Mouse (Mus musculus): ENCODE data around the gene Armcx1. TPM values are rescaled to one million over a fixed set of nuclear protein-coding genes. Genes with fewer than 3 reads are reported as not detected.
"Not testable (repeated sequence)": the region's sequence is repeated elsewhere in the genome, so short reads cannot be mapped to it uniquely, and the experiment has no call there.

The Armcx1 gene
- total RNA-seq, 2 experiments from 2014 or later = 2.8 to 3.6 TPM

DNA sequence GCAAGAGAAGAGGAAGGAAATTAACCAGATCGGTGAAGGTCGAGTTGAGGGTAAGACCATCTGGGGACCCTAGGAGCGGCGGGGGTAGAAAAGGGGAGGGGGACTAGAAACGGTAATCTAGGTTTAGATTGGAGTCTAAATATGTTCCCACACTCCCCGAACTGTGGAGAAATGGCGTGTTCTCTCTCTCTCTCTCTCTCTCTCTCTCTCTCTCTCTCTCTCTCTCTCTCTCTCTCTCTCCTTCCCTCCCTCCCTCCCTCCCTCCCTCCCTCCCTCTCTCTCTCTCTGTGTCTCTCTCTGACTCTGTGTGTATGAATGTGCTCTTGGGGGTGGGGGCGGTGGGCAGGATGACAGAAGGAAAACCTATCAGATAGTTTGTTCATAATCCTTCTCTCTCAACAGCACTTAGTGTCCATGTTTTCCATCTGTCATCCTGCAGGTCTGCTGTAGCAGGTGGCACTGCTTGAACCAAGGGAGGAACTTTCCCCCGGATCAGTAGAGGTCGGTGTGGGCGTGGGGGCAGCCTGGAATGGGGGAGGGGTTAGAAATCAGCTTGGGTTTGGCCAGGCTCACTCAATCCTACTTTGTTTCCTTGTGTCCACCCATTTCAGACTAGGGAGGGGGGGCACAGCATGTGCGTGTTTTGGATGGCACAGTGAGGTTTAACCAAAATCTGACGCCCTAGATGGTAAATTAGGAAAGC is 39.7 kb downstream of the Armcx1 start:
- no peak for DNase-seq

DNA sequence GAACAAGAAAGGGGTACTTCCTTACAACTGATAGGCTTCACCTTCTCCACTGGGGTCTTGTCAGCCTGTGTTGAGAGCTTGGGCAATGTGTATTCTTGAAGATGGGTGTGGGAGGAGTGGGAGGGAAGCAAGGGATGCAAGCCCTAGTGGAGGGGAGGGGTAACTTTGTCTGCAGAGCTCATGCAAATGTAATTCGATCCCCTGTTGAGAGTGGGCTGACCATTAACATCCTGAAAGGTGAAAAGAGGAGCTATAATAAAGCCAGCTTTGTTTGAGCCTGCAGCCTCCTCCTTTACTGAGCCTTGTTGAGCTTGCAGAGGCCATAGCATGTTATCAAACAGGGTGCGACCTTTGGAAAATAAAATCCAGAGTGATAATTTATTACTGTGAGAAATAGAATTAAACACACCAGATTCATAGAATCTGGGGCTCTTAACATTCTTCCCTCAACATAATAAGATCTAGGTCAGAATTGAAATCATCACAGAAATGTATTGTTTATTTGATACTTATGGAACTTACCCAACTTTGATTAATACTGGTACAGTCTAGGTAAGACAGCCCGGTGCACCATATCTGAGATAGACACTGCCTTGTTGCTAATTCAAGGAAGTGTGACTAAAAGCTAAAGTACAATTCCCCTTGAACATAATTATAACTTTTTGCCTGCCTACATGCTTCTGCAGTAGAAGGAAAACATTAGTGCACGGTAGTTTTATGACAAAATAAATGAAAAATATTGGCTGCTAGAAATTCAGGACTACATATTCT is 45.9 kb downstream of the Armcx1 start:
- not testable (repeated sequence) for DNase-seq

Small RNAs within 50 kb of the gene (microRNA-seq; reads per million reads assigned to microRNA genes)
- 0 reads per million in 2 experiments for gene Mir7093 (ENCODE audit: borderline replicate concordance in 2 of 2)

Other genes starting within 250 kb of the Armcx1 start
- gene Taf7l, start 241.5 kb upstream of the Armcx1 start, total RNA-seq (2021) = not detected
- 10 to 100 TPM; 15.9 to 16.2 TPM for gene Timm8a1, start 176.1 kb upstream of the Armcx1 start, total RNA-seq (2021)
- under 1 TPM; 0.59 to 0.67 TPM for gene Btk, start 134.4 kb upstream of the Armcx1 start, total RNA-seq (2021)
- gene Rpl36a, start 132.3 kb upstream of the Armcx1 start, total RNA-seq (2021) = 100 to 1,000 TPM in 1 of 2 experiments, 10 to 100 TPM in 1; 87.8 to 120 TPM
- gene Gla, start 116.8 kb upstream of the Armcx1 start, total RNA-seq (2021) = 1 to 10 TPM; 1.4 to 2.1 TPM
- gene Hnrnph2, start 116.8 kb upstream of the Armcx1 start, total RNA-seq (2021) = 10 to 100 TPM; 47.6 to 49.5 TPM
- gene Armcx4, start 31.4 kb upstream of the Armcx1 start, total RNA-seq (2021) = 10 to 100 TPM; 14.4 to 17.8 TPM
- 1 to 10 TPM; 1.6 to 2.2 TPM for gene Armcx6, start 33.5 kb downstream of the Armcx1 start, total RNA-seq (2021)
- gene Armcx3, start 38.6 kb downstream of the Armcx1 start, total RNA-seq (2021) = 10 to 100 TPM; 24.6 to 31.7 TPM
- gene Armcx2, start 91.3 kb downstream of the Armcx1 start, total RNA-seq (2021) = 1 to 10 TPM; 4.8 to 5.0 TPM
- gene Nxf2, start 246.8 kb downstream of the Armcx1 start, total RNA-seq (2021) = not detected